Mouse (Mus musculus): Measurements from ENCODE around the gene Tnfrsf4. TPM values are rescaled to one million over a fixed set of nuclear protein-coding genes. Genes with fewer than 3 reads are reported as not detected.

Gene Tnfrsf4
- polyA plus RNA-seq, 1 experiment from 2014 or later, result 0.70 TPM

GRCm38 (mm10) chr4:156030651-156031118 lies 17.0 kb downstream of the Tnfrsf4 start:
- Histone ChIP-seq H3K9me3 (no peaks in the 10 kb centered on the region), H3K27me3 (peaks cover 18% of the 10 kb centered on the region), H3K36me3 (peaks cover 20% of the 10 kb centered on the region; the same call in 1 of the 2 replicates), H3K4me1 (peaks cover 28% of the 10 kb centered on the region), H3K9ac (peak overlapping the region; percentile 51), H3K4me3 (peak overlapping the region; percentile 50), H3K4me2 (replicated peaks) (peak overlapping the region; percentile 69), H3K27ac (peak overlapping the region; percentile 95; the same call in 1 of the 2 replicates)
- no peak for ATAC-seq (ENCODE audit: insufficient number of reproducible peaks, insufficient read depth, low FRiP score, low TSS enrichment)
- 63% methylated on average over 9 of the region's 9 CpGs for whole genome bisulfite sequencing

GRCm38 (mm10) chr4:156031255-156031592 lies 17.6 kb downstream of the Tnfrsf4 start:
- H3K4me1 ChIP-seq, result peaks cover 28% of the 10 kb centered on the region
- H3K4me3 ChIP-seq, result peak overlapping the region; percentile 50
- peaks cover 24% of the 10 kb centered on the region for H3K27me3 ChIP-seq
- ATAC-seq (ENCODE audit: insufficient number of reproducible peaks, insufficient read depth, low FRiP score, low TSS enrichment), result peak; percentile 13; the same call in 1 of the 2 replicates
- H3K36me3 ChIP-seq, result peaks cover 20% of the 10 kb centered on the region; the same call in 1 of the 2 replicates
- peak overlapping the region; percentile 51 for H3K9ac ChIP-seq
- no peaks in the 10 kb centered on the region for H3K9me3 ChIP-seq
- peak overlapping the region; percentile 95 for H3K27ac ChIP-seq
- peak overlapping the region; percentile 69 for H3K4me2 ChIP-seq (replicated peaks)
- 8% methylated on average over 7 of the region's 7 CpGs for WGBS

GRCm38 (mm10) chr4:156031593-156032391 lies 18.1 kb downstream of the Tnfrsf4 start:
- Histone ChIP-seq H3K9ac (peak overlapping the region; percentile 51), H3K27ac (peak overlapping the region; percentile 95), H3K4me1 (peaks cover 28% of the 10 kb centered on the region), H3K4me3 (peak overlapping the region; percentile 50), H3K4me2 (replicated peaks) (peak overlapping the region; percentile 69), H3K36me3 (peaks cover 18% of the 10 kb centered on the region; the same call in 1 of the 2 replicates), H3K9me3 (no peaks in the 10 kb centered on the region), H3K27me3 (peaks cover 28% of the 10 kb centered on the region)
- peak; percentile 80 for ATAC-seq (ENCODE audit: insufficient number of reproducible peaks, insufficient read depth, low FRiP score, low TSS enrichment)
- under 1% methylated on average over 24 of the region's 24 CpGs for WGBS

- ATAC-seq (ENCODE audit: insufficient number of reproducible peaks, insufficient read depth, low FRiP score, low TSS enrichment), result no peak
- Histone ChIP-seq H3K36me3 (peaks cover 9% of the 10 kb centered on the region; the same call in 1 of the 2 replicates), H3K4me3 (no peak overlapping the region), H3K4me2 (replicated peaks) (no peak overlapping the region), H3K9ac (no peak overlapping the region), H3K27ac (peak overlapping the region; percentile 95), H3K27me3 (peaks cover 28% of the 10 kb centered on the region), H3K9me3 (no peaks in the 10 kb centered on the region), H3K4me1 (peaks cover 28% of the 10 kb centered on the region)
- 85% methylated on average over 4 of the region's 4 CpGs for WGBS
These were observed 19.2 kb downstream of the Tnfrsf4 start for GRCm38 (mm10) chr4:156032856-156033255.

GRCm38 (mm10) chr4:156033476-156034119 lies 20.0 kb downstream of the Tnfrsf4 start:
- Histone ChIP-seq H3K4me3 (no peak overlapping the region), H3K27me3 (peaks cover 28% of the 10 kb centered on the region), H3K36me3 (0 out of 2 replicates have a peak, but pooled peaks cover 1% of the 10 kb centered on the region), H3K4me2 (replicated peaks) (no peak overlapping the region), H3K9me3 (no peaks in the 10 kb centered on the region), H3K4me1 (peaks cover 28% of the 10 kb centered on the region), H3K9ac (no peak overlapping the region), H3K27ac (no peak overlapping the region)
- ATAC-seq (ENCODE audit: insufficient number of reproducible peaks, insufficient read depth, low FRiP score, low TSS enrichment), result no peak
- 36% methylated on average over 6 of the region's 6 CpGs for WGBS

GRCm38 (mm10) chr4:156034301-156034700 lies 20.7 kb downstream of the Tnfrsf4 start:
- H3K4me2 ChIP-seq (replicated peaks), result peak overlapping the region; percentile 46; the same call in 1 of the 2 replicates
- no peak for ATAC-seq (ENCODE audit: insufficient number of reproducible peaks, insufficient read depth, low FRiP score, low TSS enrichment)
- H3K27ac ChIP-seq, result no peak overlapping the region

GRCm38 (mm10) chr4:156034901-156035300 lies 21.3 kb downstream of the Tnfrsf4 start:
- Histone ChIP-seq H3K27ac (no peak overlapping the region), H3K4me1 (peaks cover 28% of the 10 kb centered on the region), H3K4me2 (replicated peaks) (peak overlapping the region; percentile 46), H3K4me3 (peak overlapping the region; percentile 26), H3K9me3 (no peaks in the 10 kb centered on the region), H3K27me3 (peaks cover 28% of the 10 kb centered on the region), H3K9ac (peak overlapping the region; percentile 19; the same call in 1 of the 2 replicates), H3K36me3 (no peaks in the 10 kb centered on the region)
- WGBS, result 6% methylated on average over 25 of the region's 25 CpGs
- no peak for ATAC-seq (ENCODE audit: insufficient number of reproducible peaks, insufficient read depth, low FRiP score, low TSS enrichment)

More at GRCm38 (mm10) chr4:156034301-156034700, 20.7 kb downstream of the Tnfrsf4 start:
- no peak overlapping the region for H3K9ac ChIP-seq
- H3K27me3 ChIP-seq, result peaks cover 28% of the 10 kb centered on the region
- no peaks in the 10 kb centered on the region for H3K9me3 ChIP-seq
- peak overlapping the region; percentile 26; the same call in 1 of the 2 replicates for H3K4me3 ChIP-seq
- 52% methylated on average over 4 of the region's 4 CpGs for WGBS
- H3K4me1 ChIP-seq, result peaks cover 28% of the 10 kb centered on the region
- no peaks in the 10 kb centered on the region for H3K36me3 ChIP-seq

- H3K4me1 ChIP-seq, result no peaks in the 10 kb centered on the region
- 47% methylated on average over 5 of the region's 5 CpGs for WGBS
- no peak overlapping the region for H3K4me3 ChIP-seq
- no peak overlapping the region for H3K9ac ChIP-seq
- no peaks in the 10 kb centered on the region for H3K36me3 ChIP-seq
- ATAC-seq (ENCODE audit: insufficient number of reproducible peaks, insufficient read depth, low FRiP score, low TSS enrichment), result no peak
- H3K27ac ChIP-seq, result no peak overlapping the region
- H3K27me3 ChIP-seq, result no peaks in the 10 kb centered on the region
- no peak overlapping the region for H3K4me2 ChIP-seq (replicated peaks)
- H3K9me3 ChIP-seq, result no peaks in the 10 kb centered on the region
These were observed 31.1 kb downstream of the Tnfrsf4 start for GRCm38 (mm10) chr4:156044754-156045153.

- Histone ChIP-seq H3K9me3 (no peaks in the 10 kb centered on the region), H3K27ac (no peak overlapping the region), H3K4me2 (replicated peaks) (no peak overlapping the region), H3K4me3 (no peak overlapping the region), H3K4me1 (no peaks in the 10 kb centered on the region), H3K9ac (no peak overlapping the region), H3K36me3 (no peaks in the 10 kb centered on the region), H3K27me3 (no peaks in the 10 kb centered on the region)
- 83% methylated on average over 3 of the region's 3 CpGs for WGBS
- ATAC-seq (ENCODE audit: insufficient number of reproducible peaks, insufficient read depth, low FRiP score, low TSS enrichment), result no peak
These were observed 36.1 kb downstream of the Tnfrsf4 start for GRCm38 (mm10) chr4:156049779-156050178.

GRCm38 (mm10) chr4:156050391-156050980 lies 36.8 kb downstream of the Tnfrsf4 start:
- Histone ChIP-seq H3K27me3 (no peaks in the 10 kb centered on the region), H3K9ac (no peak overlapping the region), H3K36me3 (no peaks in the 10 kb centered on the region), H3K4me2 (replicated peaks) (no peak overlapping the region), H3K9me3 (no peaks in the 10 kb centered on the region), H3K4me1 (no peaks in the 10 kb centered on the region), H3K4me3 (no peak overlapping the region), H3K27ac (no peak overlapping the region)
- ATAC-seq (ENCODE audit: insufficient number of reproducible peaks, insufficient read depth, low FRiP score, low TSS enrichment), result no peak
- 76% methylated on average over 6 of the region's 6 CpGs for WGBS

- H3K4me2 ChIP-seq (replicated peaks), result no peak overlapping the region
- H3K27me3 ChIP-seq, result no peaks in the 10 kb centered on the region
- ATAC-seq (ENCODE audit: insufficient number of reproducible peaks, insufficient read depth, low FRiP score, low TSS enrichment), result no peak
- H3K4me3 ChIP-seq, result no peak overlapping the region
- WGBS, result 81% methylated on average over 4 of the region's 4 CpGs
- H3K4me1 ChIP-seq, result no peaks in the 10 kb centered on the region
- H3K27ac ChIP-seq, result no peak overlapping the region
- H3K9me3 ChIP-seq, result no peaks in the 10 kb centered on the region
- H3K9ac ChIP-seq, result no peak overlapping the region
- H3K36me3 ChIP-seq, result no peaks in the 10 kb centered on the region
These were observed 39.5 kb downstream of the Tnfrsf4 start for GRCm38 (mm10) chr4:156053113-156053512.

Data from embryonic facial prominence, embryonic 12.5 days (tissue).